Mouse (Mus musculus): ENCODE results near the gene Il2. TPM values are rescaled to one million over a fixed set of nuclear protein-coding genes. Genes with fewer than 3 reads are reported as not detected.

The Il2 gene
- 1 to 10 TPM; 1.1 to 1.7 TPM for polyA plus RNA-seq (2017; shearing (Covaris generic))

DNA sequence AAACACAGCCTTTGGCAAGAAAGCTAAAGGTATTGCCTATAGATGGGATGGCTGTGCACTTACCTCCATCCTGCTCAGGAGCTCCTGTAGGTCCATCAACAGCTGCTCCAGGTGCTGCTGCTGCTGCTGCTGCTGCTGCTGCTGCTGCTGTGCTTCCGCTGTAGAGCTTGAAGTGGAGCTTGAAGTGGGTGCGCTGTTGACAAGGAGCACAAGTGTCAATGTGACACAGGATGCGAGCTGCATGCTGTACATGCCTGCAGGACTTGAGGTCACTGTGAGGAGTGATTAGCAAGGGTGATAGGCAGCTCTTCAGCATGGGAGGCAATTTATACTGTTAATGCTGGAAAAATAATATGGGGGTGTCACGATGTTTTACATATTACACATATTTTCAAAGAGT, at the start of gene Il2:
Il2 (minus strand) TSS at position 305 of the 400 bp plus-strand sequence.
- peak; percentile 25 for ATAC-seq

DNA sequence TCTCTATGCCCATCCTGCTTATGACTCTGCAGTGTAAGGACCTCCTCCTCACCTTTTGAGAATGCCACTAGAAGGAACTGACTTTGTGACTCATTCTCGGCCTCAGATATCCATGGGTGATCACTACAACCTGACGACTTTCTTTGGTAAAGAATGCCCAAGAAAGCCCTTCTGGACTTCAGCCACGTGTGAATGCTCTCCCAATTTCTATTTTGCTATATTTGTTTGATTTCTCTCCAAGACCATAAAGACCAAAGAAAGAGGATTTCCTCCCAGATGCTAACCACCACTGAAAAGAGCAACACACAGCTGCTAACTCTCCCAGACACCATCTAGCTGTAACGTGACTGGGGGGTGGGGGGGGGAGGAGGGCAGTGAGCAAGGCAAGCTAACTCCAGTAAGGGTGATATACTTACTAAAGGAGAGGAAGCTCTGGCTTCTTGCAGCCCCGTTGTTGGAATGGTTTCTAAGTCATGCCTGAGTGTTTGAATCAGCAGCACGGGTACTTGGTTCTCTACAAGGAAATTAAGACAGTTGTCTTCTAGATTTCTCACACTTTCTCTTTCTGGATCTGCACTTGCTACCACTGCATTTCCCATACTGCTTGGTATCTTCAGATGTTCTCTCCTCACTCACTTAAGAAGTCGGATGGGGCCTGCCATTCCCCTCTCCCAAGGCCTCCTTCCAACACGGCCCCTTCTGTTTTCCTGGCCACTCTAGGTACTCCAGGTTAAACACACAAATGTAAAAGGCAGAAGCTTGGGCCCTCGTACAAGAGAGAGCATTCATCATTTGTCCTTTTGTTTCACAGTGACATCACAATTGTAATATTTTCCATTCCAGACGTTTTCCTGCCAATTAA, 49.2 kb upstream of the Il2 start:
- no peak for ATAC-seq

DNA sequence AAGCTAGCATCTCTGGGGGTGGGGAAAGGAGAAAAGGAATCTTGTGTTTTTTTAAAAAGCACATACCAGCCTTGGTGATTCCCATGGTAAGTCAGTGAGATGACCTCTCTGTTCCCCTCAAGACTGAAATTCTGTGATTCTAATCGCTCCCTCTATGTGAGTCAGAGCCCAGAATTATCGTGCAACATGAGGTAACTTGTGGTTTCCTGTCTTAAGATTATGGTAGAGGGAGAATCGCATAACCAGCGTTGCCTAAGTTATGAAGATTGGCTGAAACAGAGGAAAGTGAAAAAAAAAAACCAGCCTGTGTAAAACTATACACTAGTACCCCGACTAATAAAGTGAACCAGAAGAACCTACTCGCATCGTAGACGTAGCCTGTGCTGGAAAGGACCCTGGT, 47.5 kb upstream of the Il2 start:
- ATAC-seq: peak; percentile 85

DNA sequence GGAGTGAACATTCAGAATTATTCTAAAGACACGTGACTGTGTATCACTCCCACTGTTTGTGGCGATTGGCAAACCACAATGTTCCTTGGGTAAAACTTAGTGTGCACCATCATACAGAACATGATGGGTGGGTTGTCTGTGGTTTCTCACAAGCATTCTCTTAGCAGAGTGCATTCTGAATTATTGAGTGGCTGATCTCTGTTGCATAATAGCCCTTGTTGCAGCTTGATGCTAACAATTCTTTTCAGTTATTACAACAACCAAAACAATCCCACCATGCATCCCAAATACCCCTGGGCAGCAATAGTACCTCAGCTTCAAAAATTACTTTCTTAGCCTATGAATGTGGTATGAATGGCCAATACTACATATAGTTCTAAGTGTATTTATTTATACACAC, 43.5 kb upstream of the Il2 start:
- no peak for ATAC-seq

DNA sequence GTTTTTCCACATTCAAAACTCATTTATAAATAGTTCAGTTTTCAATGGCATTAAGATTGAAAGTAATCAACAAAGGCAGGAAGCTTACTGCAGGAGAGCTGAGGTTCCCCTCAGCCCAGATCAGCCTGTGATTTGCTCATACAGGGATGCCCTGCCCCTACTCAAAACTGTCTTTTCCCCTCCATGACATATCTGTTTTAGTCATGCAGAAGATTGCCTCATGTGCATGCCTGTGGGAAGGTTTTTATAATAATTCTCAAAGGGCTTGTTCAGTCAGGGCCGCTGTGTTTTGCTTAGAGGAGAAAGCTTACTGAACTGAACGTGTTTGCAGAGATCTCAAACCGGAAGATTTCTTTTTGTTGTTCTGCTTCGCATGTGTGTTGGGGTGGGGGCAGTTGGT, 35.3 kb upstream of the Il2 start:
- no peak for ATAC-seq

DNA sequence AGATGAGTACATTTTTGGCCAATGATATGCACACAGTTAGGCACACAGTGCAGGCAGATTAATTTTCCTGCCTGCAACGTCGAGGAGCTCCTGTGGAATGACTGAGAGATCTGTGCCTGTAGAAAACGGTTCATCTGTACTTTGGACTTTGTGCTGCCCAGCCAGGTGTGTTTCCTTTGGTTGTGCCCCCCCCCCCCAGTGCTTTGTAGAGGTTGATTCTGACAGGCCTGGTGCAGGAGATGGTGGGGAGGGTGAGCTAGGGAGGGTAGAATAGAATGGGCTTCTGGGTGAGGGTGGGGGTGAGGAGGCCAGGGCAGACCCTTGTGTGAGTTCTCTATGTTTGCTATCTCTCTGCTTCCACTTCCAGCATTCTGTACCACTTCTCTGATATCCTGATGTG, 32.5 kb upstream of the Il2 start:
- ATAC-seq: no peak

DNA sequence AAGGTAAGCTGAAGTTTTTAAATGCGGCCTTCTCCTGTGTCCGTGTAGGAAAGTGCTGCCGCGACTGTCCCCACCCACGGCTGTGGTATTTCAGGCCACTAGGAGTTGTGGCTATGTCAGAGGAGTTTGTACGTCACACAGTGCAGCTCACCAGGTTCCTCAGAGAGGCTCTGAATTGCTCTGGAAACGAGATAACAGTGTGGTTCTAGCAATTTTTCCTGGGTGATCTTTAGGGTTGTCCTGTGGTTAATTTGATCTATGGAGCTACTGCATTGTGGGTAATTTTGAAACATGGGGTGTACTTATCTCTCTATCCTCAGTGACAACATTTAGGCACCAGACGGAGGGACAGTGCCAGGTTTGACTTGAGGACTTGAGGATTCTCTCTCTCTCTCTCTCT, 31.3 kb upstream of the Il2 start:
- ATAC-seq: no peak

DNA sequence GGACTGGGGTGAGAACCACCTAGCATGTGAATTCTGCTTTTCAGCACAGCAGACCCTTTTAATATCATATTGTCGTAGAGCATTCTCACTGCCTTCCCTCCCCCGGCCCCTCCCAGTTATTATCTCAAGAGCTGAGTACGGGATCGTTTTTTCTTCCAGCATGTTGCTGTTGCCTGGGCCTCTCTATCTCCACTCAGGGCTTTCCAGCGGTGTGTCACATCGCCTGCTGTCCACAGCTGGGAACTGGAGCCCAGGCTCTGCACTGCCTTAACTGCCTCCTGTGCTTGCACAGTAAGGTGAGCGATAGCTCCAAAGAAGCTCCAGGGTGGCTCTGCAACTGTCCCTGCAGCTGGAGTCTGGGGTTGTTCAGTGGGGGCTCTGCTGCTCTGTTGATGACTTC, 28.6 kb upstream of the Il2 start:
- no peak for ATAC-seq

DNA sequence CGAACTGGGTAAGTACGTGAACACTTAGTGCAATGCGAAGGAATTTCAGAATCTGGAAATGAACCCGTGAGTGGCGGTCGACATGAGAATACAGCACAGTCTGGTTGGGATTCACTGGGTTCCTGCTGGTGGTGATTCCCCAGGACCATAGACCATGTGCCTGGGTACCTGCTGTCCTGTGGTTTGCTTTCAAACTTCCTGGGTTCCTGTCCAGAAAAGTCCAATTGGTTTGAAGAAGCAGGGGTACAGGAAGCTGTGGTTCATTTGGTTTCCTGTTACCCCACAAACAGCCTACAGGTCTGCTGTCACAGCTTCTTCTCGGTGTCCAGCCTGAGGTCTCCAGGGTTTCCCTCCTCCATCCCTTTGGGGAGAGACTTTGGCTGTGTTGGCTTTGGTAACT, 27.2 kb upstream of the Il2 start:
- ATAC-seq: peak; percentile 24

DNA sequence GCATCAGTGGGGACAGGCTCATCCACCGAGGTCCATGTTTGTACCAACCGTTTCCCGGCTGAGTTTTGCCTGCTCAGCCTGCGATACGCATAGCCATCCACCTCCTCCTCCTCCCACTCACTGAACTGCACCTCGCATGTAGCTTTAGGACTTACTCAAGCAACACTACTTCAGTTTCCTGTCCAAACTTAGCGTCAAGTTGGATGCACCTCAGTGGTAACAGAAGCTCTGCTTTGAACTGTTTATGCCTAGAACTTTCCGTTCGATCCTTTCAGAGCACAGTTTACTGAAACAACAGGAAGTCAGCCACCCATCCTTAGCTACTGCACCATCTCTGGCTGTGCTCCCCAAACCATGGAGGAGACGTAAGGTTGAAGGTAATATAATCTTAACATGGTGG, 26.5 kb upstream of the Il2 start:
- ATAC-seq: peak; percentile 71

DNA sequence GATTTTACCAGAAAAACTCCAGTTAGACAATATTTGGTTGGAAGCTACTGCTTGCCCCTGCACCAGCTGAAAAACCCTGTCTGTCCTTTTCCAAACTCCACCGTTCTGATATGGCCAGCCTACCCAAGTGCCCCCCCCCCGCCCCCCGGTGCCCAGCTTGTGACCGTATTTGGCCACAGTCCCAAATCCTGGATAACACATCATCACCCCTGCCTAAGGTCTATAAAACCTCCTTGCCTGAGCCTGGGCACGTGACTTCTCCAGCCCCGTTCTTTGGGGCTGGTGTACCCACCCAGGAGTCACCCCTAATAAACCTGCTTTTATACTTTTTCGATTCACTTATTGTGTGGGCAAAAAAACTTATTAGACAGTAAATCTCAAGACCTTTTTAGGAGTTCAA, 21.1 kb upstream of the Il2 start:
- ATAC-seq: no peak

DNA sequence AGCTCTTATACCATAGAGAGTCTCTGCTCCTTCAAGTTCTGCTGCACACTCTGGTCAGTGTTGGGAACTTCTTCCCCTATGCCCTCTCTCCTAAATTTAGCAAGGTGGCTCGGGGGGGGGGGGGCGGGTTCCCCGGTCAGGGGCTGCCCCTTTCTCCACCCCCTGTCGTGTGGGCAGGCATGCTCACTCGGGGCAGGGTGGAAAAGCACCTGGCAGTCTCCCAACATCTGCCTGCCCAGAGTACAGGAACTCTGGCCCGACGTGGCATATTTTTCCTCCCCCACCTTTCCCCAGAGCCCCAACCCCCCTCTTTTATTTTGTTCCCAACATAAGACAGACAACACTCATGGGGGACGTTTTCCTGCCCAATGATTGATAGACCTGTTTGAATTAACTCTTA, 20.6 kb upstream of the Il2 start:
- ATAC-seq: no peak

DNA sequence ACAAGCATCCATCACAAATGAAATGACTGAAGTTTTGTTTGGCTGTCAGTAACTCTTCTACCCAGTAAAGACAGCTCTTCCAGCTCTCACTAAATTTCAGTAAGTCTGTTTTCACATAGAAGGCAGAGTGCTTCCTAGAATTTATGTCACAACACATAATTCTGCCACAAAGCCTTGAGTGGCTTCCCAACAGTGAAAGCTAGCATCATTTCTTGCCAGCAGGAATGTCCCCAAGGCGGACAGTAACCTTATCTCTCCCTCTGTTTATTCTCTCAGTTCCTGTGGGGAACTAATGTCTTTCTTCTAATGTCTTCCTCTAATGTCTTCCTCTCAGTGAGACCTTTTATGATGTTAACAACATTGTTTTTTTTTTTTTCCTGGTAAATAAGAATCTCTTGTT, 19.2 kb upstream of the Il2 start:
- no peak for ATAC-seq

DNA sequence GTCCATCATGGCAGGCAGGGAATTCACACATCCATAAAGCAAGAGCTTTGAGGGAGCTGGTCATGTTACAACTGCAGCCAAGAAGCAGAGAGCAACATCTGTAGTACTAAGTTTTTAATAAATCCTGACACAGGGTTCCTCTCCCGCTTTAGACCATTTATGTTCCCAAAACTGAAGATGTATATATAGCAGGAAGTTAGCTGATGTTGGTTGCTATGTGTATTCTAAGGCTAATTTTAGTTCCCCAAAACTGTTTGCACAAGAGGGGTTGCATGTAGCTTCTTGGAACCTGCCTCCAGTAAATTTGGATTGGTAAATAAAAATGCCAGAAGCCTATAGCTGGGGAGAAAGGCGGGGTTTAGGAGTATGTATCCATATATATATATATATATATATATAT, 16.1 kb upstream of the Il2 start:
- ATAC-seq: no peak

DNA sequence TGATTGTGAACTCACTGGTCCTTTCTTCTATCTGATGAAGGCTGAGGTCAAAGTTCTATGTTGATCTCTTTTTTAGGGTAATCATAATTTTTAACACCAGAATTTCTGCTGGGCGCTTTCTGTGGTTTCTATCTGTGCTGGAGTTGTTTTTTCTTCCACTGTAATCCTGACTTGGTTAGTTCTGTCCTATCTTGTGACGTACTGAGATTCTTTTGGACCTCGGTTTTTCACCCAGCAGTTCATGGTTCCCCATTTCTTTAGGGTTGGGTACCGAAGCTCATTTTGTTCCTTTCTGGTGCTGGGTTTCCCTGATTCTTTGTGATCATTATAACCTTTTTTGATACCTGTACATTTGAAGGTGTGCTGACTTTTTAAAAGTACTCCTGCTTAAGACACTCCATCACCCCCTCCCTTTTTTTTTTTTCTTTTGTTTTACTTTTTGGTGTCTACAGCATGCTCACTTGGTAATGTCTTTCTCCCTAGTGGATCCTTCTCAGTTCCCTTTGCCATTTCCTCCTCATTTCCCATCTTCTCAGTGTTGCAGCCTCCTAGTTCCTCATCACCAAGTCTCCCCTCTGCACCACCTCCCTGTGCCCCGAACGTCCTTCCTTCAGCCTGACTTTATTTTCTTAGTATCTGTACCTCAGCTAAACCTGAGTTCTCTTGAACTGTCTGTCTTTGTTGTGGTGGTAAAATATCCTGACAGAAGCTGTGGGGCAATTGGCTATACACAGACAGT, 14.6 kb upstream of the Il2 start:
- no peak for ATAC-seq

DNA sequence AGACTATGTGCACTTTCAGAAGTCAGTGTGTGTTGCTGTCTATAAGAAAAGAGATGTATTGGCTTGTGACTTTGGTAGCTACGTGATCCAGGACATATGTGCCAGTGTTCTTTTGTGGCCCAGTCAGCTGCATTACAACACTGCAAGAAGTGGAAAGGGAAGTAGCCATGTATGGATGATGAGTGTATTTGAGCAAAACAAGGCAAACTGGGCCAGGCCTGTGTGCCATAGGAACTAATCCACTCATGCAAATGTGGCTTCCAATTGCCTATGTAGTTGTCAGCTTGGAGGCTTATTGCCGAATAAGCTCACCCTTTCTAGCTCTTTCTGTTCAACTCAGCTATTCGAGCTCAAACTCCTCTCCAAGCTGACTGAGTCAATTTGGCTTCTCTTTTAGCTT, 13.4 kb upstream of the Il2 start:
- no peak for ATAC-seq

DNA sequence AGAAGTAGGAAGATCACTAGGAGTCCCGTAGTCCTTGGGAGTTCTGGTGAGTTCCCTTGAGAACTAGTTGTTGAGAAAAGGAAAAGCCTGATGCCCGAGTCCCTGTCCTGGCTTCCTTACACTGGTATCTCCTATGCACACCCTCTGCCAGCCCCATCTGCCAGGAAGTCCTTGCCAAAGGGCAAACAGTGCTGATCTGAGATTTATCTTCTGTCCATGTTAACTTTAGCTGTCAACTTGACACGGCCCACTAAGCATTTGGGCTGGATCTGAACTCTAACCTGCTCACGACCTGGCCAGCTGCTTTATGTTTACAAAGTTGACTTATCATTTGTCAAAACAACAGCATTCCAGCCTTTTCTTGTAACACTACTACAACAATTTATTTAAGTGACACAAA, 11.5 kb upstream of the Il2 start:
- ATAC-seq: no peak

DNA sequence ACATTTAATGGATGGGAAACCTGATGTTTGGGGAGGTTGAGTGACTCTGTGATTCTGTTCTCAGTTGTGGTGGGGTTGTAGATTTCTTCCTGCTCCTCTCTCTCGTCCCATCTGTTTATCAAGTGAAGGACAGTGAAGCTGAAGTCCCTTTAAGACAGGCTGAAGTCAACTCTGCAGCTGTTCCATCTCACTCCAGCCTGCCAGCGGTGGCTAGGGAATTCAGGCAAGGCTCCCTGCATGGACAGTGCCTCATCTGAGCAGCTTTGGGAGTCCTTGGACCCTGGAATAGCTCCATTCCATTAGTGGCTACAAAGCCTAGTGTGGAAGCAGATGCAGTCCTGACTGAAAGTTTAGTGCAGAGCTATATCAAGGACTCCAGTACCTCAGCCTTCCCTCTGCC, 3.3 kb upstream of the Il2 start:
- no peak for ATAC-seq

DNA sequence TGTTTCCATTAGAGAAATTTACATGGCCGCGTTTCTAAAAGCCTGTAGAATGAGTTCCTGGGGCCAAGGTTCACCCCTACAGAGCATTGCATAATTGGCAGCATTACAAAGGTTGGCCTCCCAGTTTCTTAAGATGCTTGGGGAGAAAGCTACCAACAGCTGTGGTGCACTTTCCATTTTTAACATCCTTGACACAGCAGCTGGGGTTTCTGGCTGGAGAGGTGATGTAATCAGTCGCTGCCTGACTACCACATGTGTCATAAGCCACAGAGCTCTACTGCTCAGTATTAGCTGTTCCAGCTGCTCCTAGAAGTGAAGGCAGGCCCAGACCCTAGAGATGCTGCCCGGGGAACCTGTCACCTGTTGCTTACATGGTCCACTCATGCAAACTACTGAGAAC, 2.5 kb upstream of the Il2 start:
- ATAC-seq: peak; percentile 19

DNA sequence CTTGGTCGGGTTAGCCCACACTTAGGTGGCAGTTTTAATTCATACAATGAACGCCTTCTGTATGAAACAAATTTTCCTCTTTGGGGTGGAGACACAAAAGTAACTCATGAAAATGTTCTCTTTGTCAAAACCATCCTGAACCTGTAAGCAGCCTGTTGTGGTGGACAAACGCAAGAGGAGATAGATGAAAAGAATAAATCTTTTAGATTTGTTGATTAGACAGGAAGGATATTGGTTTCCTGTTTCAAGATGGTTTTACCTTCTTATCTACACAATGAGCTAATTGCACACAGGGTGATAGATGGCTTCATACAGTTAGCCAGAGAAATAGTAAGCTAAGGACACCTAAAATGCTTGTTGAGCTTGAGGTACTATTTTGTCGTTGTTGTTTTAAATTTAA, 403 bp upstream of the Il2 start:
- ATAC-seq: peak; percentile 62

DNA sequence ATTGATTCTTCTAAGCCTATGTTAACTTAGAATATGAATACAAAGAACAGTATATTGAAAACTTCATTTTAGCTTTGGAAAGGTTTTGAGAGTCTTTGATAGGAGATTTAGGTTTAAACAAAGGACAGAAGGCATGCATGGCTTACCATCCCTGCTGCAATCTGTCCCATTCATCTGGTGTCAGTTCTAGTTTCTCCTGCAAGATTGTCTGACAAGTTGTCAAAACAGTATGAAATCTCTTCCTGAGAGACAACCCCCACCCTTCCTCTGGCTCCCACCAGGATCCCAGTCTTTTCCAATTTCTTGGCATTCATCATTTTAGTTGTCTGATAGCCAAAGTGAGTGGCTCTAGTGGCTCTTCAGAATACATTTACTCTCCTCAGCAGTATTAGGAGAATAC, 35.0 kb downstream of the Il2 start:
- ATAC-seq: no peak

DNA sequence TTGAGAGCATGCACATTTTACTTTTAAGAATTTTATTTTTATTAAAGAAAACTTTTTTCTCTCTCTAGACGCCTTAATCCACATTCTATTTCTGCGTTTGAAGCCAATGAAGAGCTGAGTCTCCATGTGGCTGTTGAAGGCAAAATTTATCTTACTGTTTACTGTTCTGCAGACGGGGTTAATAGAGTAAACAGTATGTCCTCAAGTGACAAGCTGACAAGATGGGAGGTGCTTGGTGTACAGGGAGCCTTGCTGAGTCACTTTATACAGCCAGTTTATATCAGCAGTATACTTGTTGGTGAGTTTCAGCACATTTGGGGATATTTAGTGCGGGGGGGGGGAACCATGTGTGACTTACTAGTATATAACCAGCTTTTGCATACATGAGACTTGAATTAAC, 40.9 kb downstream of the Il2 start:
- no peak for ATAC-seq

DNA sequence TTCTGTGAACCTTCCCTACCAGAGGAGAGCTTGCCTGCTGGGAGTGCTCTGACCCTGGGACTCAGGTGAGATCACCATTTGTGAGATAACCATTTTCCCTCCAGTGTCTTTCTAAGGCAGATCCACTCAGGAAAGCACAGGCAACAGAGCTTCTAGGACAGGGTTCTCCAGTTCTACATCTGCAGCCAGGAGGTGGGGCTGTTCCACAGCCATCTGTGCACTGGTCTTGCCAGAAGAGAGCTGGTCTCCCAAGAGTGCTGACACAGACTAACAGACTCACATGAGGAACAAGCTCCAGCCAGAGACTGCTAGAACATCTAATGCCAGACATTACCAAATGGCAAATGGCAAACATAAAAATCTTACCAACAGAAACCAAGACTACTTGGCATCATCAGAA, 52.5 kb downstream of the Il2 start:
- no peak for ATAC-seq

All from activated CD4-positive, CD25-positive, alpha-beta regulatory T cell, adult 4 months (primary cell).